8 mouse cellular contexts compared by ENCODE assay signal in the genomic region with DNA sequence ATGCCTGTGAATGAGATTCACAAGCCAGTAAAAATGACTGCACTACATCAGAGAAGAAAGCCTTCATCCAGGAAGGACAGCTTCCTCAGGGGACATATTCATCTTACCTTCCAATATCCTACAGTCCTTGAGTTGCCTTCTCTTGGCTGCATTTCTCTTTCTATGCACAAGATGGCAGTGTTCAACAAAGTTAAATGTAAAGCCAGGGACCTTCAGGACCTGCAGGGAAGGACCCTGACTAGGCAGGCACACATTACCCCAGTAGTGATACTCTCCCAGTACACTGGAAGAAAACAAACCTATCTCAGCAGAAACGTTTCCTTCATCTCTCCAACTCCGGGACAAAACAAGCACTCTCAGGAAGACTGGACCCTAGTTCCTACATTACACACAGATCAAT. TPM values are rescaled to one million over a fixed set of nuclear protein-coding genes. Genes with fewer than 3 reads are reported as not detected.
DNase-seq lines count a peak whose midpoint lies in the region; ATAC-seq and TF ChIP-seq lines count a peak whose summit lies in the region.

No protein-coding gene starts in this region.

- peak; percentile 48; the same call in 1 of the 2 replicates for TF ChIP-seq CTCF in liver, adult 2 months (IDR thresholded peaks at IDR 0.05; ENCODE audit: low read depth, low read length)

- H3K4me2 ChIP-seq in liver, embryonic 12.5 days = no peak overlapping the region
- no peak overlapping the region for H3K4me2 ChIP-seq in neural tube, embryonic 15.5 days

- H3K36me3 ChIP-seq in liver, adult 2 months (ENCODE audit: control insufficient read depth, insufficient read depth, low read length) = no peaks in the 10 kb centered on the region
- no peaks in the 10 kb centered on the region for H3K36me3 ChIP-seq in liver, embryonic 12.5 days
- H3K36me3 ChIP-seq in neural tube, embryonic 15.5 days = no peaks in the 10 kb centered on the region

- intact Hi-C loops in left cerebral cortex, postnatal 14 days (cut with DNase I) = loop anchor here (2.0 kb wide), 1 partner anchor 499 kb away; no protein-coding TSS in a partner anchor

- no peaks in the 10 kb centered on the region for H3K27me3 ChIP-seq in liver, adult 2 months (ENCODE audit: control insufficient read depth, insufficient read depth, low read length)
- no peaks in the 10 kb centered on the region for H3K27me3 ChIP-seq in liver, embryonic 12.5 days (replicated peaks)
- H3K27me3 ChIP-seq in neural tube, embryonic 15.5 days (replicated peaks) = no peaks in the 10 kb centered on the region; the same call in 1 of the 2 replicates

- no peak for TF ChIP-seq POLR2A in liver, adult 2 months (IDR thresholded peaks at IDR 0.05; ENCODE audit: extremely low read depth, insufficient read depth, low read length)

- no peaks in the 10 kb centered on the region for H3K9me3 ChIP-seq in liver, embryonic 12.5 days (replicated peaks)
- H3K9me3 ChIP-seq in neural tube, embryonic 15.5 days (replicated peaks) = no peaks in the 10 kb centered on the region

- H3K27ac ChIP-seq in liver, adult 2 months (replicated peaks; ENCODE audit: insufficient read depth, low read depth, low read length) = no peak overlapping the region
- H3K27ac ChIP-seq in liver, embryonic 12.5 days = no peak overlapping the region
- no peak overlapping the region for H3K27ac ChIP-seq in neural tube, embryonic 15.5 days (replicated peaks)

- no peaks in the 10 kb centered on the region for H3K79me2 ChIP-seq in liver, adult 2 months (ENCODE audit: control insufficient read depth, insufficient read depth, low read length)

- no peak overlapping the region for H3K9ac ChIP-seq in liver, adult 2 months (ENCODE audit: low read depth, low read length)
- no peak overlapping the region for H3K9ac ChIP-seq in liver, embryonic 12.5 days
- H3K9ac ChIP-seq in neural tube, embryonic 15.5 days (replicated peaks) = no peak overlapping the region

- H3K4me3 ChIP-seq in liver, adult 2 months (ENCODE audit: insufficient read depth, low read depth, low read length) = no peak overlapping the region
- no peak overlapping the region for H3K4me3 ChIP-seq in liver, embryonic 12.5 days
- no peak overlapping the region for H3K4me3 ChIP-seq in neural tube, embryonic 15.5 days (replicated peaks)

- ATAC-seq in liver, embryonic 12.5 days = no peak
- ATAC-seq in hematopoietic stem cell, adult 5-6 weeks (replicated peaks in 1 of 2; ENCODE audit: insufficient read depth in 1 of 2, low FRiP score in 2 of 2, low TSS enrichment in 1 of 2, low read depth in 1 of 2, poor library complexity in 2 of 2, severe bottlenecking in 2 of 2) = peak; percentile 76 to 81
- peak; percentile 59 for ATAC-seq in neural tube, embryonic 15.5 days (ENCODE audit: low FRiP score)

- no peaks in the 10 kb centered on the region; the same call in 1 of the 2 replicates for H3K4me1 ChIP-seq in liver, adult 2 months (ENCODE audit: control insufficient read depth, insufficient read depth, low read length)
- H3K4me1 ChIP-seq in liver, embryonic 12.5 days = no peaks in the 10 kb centered on the region
- H3K4me1 ChIP-seq in neural tube, embryonic 15.5 days = no peaks in the 10 kb centered on the region

- 17% methylated on average over 2 of the region's 2 CpGs for WGBS in liver, adult 2 months
- 20% methylated on average over 2 of the region's 2 CpGs for WGBS in liver, embryonic 12.5 days (ENCODE audit: insufficient replicate concordance)
- 32% methylated on average over 2 of the region's 2 CpGs for WGBS in neural tube, embryonic 15.5 days

- DNase-seq in liver, adult 2 months (ENCODE audit: extremely low read depth, low read depth, low spot score) = peak; percentile 48
- peak; percentile 56 for DNase-seq in Muller cell, postnatal 12 days (ENCODE audit: inconsistent ontology term)
- DNase-seq in cerebellum, adult 8-10 months = peak; percentile 32
- DNase-seq in left cerebral cortex, postnatal 14 days (ENCODE audit: low spot score in 2 of 2) = peak; percentile 69 to 73
- no peak for DNase-seq in urinary bladder, adult 2 months (ENCODE audit: low spot score)

RNA-seq across cellular contexts. Expression of a gene that starts 38.4 kb away (rescaled TPM):
- 38.1 and 52.8 TPM in 2 replicates for total RNA-seq in liver, adult 2 months (2014; rRNA removed)
- polyA plus RNA-seq in liver, adult 2 months (2012; rRNA removed) = 16.4 and 21.2 TPM in 2 replicates
- 69.6 and 73.8 TPM in 2 replicates for polyA plus RNA-seq in liver, embryonic 12.5 days (2016; fragmentation: Nextera tagmentation; extraction: Ambion mirVana)
- total RNA-seq in hematopoietic stem cell, adult 5-6 weeks (2017) = 42.8 and 55.5 TPM in 2 replicates
- total RNA-seq in left cerebral cortex, postnatal 14 days (2021) = 10 to 100 TPM; 60.6 to 61.4 TPM
- polyA plus RNA-seq in neural tube, embryonic 15.5 days (2015; fragmentation: Nextera tagmentation; extraction: Ambion mirVana) = 92.9 and 103 TPM in 2 replicates
- polyA plus RNA-seq in urinary bladder, adult 2 months (2012; rRNA removed) = 55.2 and 59.0 TPM in 2 replicates
